Mouse (Mus musculus) forebrain, postnatal 0 days (tissue): ENCODE results near the gene Gm20379. TPM values are rescaled to one million over a fixed set of nuclear protein-coding genes. Genes with fewer than 3 reads are reported as not detected.

Experiments
- ATAC-seq: fragments of 200-750 bp; cut with Nextera tagmentation; 2 replicates; pipeline ENCODE4 v1.8.0; 2017; ENCODE audit warnings: mild to moderate bottlenecking, moderate library complexity
- DNase-seq: peaks from one replicate; pipeline ENCODE4 v3.0.0-alpha.2; 2015
- H3K27ac ChIP-seq: fragments of 300-500 bp; sonication (generic); 2 replicates; pipeline ENCODE4 v1.5.1; 2014; ENCODE audit warnings: low read depth, mild to moderate bottlenecking, antibody characterized with exemption, low read length, moderate library complexity, mixed read lengths
- H3K27me3 ChIP-seq: fragments of 300-500 bp; sonication (generic); 2 replicates; pipeline ENCODE4 v1.6.1; 2014; ENCODE audit warnings: mild to moderate bottlenecking, low read length, mixed read lengths; ENCODE audit not compliant: insufficient read depth
- H3K36me3 ChIP-seq: fragments of 300-500 bp; sonication (generic); 2 replicates; pipeline ENCODE4 v1.6.1; 2014; ENCODE audit warnings: mild to moderate bottlenecking, moderate library complexity; ENCODE audit not compliant: insufficient read depth
- H3K4me1 ChIP-seq: fragments of 300-500 bp; sonication (generic); 2 replicates; pipeline ENCODE4 v1.6.1; 2014; ENCODE audit warnings: antibody characterized with exemption; ENCODE audit not compliant: insufficient read depth
- H3K4me2 ChIP-seq: fragments of 300-500 bp; sonication (generic); 2 replicates; pipeline ENCODE4 v1.6.1; 2014; ENCODE audit warnings: low read depth, mild to moderate bottlenecking, moderate library complexity
- H3K4me3 ChIP-seq: fragments of 300-500 bp; sonication (generic); 2 replicates; pipeline ENCODE4 v1.5.1; 2014; ENCODE audit warnings: low read depth, low read length, mixed read lengths
- H3K9ac ChIP-seq: fragments of 300-500 bp; sonication (generic); 2 replicates; pipeline ENCODE4 v1.6.1; 2014; ENCODE audit warnings: mild to moderate bottlenecking
- H3K9me3 ChIP-seq: fragments of 300-500 bp; sonication (generic); 2 replicates; pipeline ENCODE4 v1.6.1; 2016; ENCODE audit warnings: low read length
- CTCF ChIP-seq: sonication (generic); IDR thresholded peaks from 2 replicates; pipeline ENCODE4 v1.5.1; 2016; ENCODE audit warnings: antibody characterized with exemption, control low read depth, low read depth
- WGBS: fragments of 180-500 bp; shearing (Covaris S2); extraction: QIAGEN DNeasy Blood & Tissue Kit; methylation state at CpG from one replicate; pipeline ENCODE4 v1.1.7; 2014; 5-methylcytosine and 5-hydroxymethylcytosine counted together
- polyA plus RNA-seq: library from polyadenylated mRNA; unstranded; fragments of >200 nt; fragmentation: Nextera tagmentation; extraction: Ambion mirVana; gene quantifications from 2 replicates; pipeline ENCODE4 v1.2.1, GENCODE M21; 2015
- total RNA-seq: library from RNA; depleted of rRNA; stranded (reverse); fragments of >200 nt; gene quantifications from 2 replicates; pipeline ENCODE4 v1.2.3, GENCODE M21; 2014

Gene Gm20379
- total and polyA plus RNA-seq, 2 experiments from 2014 or later: 0.25 TPM; not detected in 1

DNA sequence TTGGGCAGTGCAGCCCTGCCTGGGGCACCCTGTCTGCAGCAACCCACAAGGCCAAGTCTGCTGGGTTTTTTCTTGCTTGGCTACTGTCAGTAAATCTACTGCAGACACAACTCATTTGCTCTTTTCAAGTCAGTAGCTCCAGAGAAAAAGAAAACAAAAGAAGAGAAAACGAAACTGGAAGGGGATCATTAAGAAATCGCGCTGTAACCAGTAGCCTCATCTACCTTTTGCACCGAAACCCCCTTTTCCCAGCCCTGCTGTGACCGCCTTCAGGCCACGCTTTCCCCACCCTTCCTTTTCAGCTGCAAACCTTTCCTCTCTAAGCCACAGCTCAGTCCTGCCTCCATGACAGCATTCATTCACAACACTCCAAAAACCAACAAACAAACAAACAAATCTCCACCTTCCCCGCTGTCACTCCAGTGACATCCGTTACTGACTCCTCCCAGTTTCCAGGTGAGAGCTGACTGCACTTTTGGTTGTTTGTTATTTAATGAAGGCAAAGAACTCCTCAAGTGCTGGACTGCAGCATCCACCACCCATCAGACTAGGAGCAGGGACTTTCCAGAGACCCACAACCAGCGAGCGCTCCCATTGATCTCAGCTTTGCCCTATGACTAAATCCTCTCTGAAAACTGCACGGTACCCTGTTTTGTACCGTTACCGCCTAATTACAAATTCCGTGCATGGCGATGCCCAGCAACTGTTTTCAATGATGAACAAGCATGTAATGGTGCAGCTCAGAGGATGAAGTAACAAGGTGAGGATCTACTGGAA lies 26.5 kb downstream of the Gm20379 start:
- Histone ChIP-seq H3K4me3 (no peak overlapping the region), H3K9me3 (no peaks in the 10 kb centered on the region), H3K27ac (no peak overlapping the region), H3K4me2 (no peak overlapping the region), H3K36me3 (no peaks in the 10 kb centered on the region), H3K4me1 (no peaks in the 10 kb centered on the region), H3K9ac (no peak overlapping the region), H3K27me3 (no peaks in the 10 kb centered on the region)
- DNase-seq: no peak
- TF ChIP-seq CTCF: no peak
- no peak for ATAC-seq
- 80% methylated on average over 15 of the region's 15 CpGs for WGBS

DNA sequence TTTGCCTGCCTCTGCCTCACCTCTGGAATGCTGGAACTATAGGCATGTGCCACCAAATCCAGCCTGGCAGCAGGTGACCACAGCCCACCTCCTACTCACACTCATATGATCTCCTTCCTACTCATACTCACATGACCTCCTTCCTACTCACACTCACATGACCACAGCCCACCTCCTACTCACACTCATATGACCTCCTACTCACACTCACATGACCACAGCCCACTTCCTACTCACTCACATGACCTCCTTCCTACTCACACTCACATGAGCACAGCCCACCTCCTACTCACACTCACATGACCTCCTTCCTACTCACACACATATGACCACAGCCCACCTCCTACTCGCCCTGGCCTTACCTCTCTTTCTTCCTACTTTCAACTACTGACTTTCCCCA lies 31.1 kb downstream of the Gm20379 start:
- ATAC-seq (no peak), DNase-seq (no peak)
- Histone ChIP-seq H3K9me3 (no peaks in the 10 kb centered on the region), H3K4me2 (no peak overlapping the region), H3K4me1 (no peaks in the 10 kb centered on the region), H3K27ac (no peak overlapping the region), H3K27me3 (no peaks in the 10 kb centered on the region), H3K9ac (no peak overlapping the region), H3K4me3 (no peak overlapping the region), H3K36me3 (peaks cover 7% of the 10 kb centered on the region; the same call in 1 of the 2 replicates)
- no peak for TF ChIP-seq CTCF
- 100% methylated on average over 1 of the region's 1 CpGs for WGBS

DNA sequence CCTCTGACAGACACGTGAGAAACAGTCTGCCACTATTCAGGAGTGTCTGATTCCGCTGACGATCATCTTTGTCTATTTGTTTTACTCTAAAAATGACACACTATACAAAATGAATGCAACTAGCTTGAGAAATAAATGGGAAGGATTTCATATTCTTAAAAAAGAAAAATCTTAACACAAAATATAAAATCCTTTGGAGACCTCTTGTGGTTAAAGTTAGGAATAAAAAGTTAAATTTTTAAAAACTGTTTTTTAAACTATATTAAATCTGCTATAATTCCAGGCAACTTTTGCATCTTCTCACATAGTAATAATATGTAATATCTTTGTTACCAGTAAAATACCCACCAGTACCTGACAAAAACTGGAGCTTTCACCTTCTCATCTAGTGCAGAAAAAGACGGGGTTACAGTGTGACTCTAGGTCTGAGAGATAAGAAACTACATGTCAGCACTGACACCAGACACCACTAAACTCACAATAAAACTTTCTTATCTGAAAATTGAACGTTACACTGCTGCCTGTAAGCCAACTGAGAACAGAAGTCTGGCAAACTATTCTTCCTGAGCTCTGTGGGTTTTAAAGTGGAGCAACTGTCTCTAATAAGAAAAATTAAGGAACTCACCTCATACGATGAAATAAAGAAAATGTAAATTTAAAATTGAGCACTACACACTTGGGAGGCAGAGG lies 32.1 kb downstream of the Gm20379 start:
- peaks cover 7% of the 10 kb centered on the region; the same call in 1 of the 2 replicates for H3K36me3 ChIP-seq
- no peak overlapping the region for H3K27ac ChIP-seq
- TF ChIP-seq CTCF: peak; percentile 27
- H3K4me3 ChIP-seq: no peak overlapping the region
- WGBS: 74% methylated on average over 6 of the region's 6 CpGs
- DNase-seq (peak; percentile 53), ATAC-seq (peak; percentile 50)
- no peak overlapping the region for H3K4me2 ChIP-seq
- no peaks in the 10 kb centered on the region for H3K9me3 ChIP-seq
- no peaks in the 10 kb centered on the region for H3K27me3 ChIP-seq
- H3K9ac ChIP-seq: no peak overlapping the region
- no peaks in the 10 kb centered on the region for H3K4me1 ChIP-seq

DNA sequence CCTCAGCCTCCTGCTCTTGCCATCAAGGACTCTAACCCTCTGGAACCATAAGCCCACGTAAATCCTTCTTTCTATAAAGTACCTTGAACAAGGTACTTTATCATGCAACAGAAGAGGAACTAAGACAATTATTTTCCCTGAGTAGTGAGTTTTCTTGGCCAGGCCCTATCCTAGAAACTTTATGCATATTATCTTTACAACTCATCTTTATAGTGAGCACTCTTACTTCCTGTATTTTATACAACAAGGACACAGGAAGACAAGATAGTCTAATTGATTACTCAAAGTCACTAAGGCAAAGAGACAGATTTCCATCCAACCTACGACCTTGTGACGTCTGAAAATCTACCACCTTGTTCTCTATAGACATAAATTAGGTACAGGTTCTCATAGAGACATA lies 34.0 kb downstream of the Gm20379 start:
- WGBS: 93% methylated on average over 3 of the region's 3 CpGs
- Histone ChIP-seq H3K4me2 (no peak overlapping the region), H3K4me1 (no peaks in the 10 kb centered on the region), H3K27ac (no peak overlapping the region), H3K4me3 (no peak overlapping the region), H3K27me3 (no peaks in the 10 kb centered on the region), H3K9ac (no peak overlapping the region), H3K9me3 (no peaks in the 10 kb centered on the region), H3K36me3 (peaks cover 17% of the 10 kb centered on the region)
- no peak for DNase-seq
- no peak for TF ChIP-seq CTCF
- no peak for ATAC-seq

DNA sequence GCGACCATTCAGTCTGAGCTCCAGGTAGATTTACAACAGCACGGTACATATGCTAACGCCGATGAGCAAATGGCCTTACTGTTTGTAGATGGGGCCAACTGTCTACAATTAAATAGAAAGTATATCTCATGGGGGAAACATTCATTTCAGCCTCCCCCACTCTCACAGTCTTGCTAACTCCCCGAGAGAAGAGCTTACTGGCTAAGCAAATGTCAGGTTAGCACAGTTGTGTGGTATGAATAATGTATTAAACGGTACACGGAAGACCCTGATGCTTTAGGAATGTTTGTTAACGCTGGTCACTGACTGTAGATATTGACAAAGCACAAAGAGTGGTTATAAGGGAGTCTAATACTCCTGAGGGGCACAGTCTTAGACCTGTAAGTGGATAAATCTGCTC lies 38.3 kb downstream of the Gm20379 start:
- WGBS: 91% methylated on average over 8 of the region's 8 CpGs
- no peak for ATAC-seq

DNA sequence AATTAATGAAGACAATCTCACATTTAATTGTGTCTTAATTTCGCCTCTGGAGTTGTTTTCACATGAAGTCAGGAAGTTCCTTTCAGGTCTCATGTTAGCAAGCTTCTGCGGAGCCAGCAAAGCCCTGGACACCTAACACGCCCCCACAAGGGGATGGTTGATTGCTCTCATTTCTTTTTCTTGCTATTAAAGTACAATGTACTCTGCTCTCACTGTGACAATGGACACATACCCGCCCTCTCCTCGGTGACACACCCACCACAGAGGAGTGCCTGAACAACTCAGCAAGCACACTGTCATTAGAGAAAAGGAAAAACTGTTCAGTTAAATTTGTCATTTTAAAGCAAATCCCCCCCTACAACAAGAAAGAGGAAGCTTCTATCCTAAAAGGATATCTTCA lies 40.6 kb downstream of the Gm20379 start:
- no peak overlapping the region for H3K4me3 ChIP-seq
- H3K9ac ChIP-seq: no peak overlapping the region
- no peaks in the 10 kb centered on the region for H3K27me3 ChIP-seq
- H3K4me2 ChIP-seq: no peak overlapping the region
- H3K27ac ChIP-seq: no peak overlapping the region
- ATAC-seq (no peak), DNase-seq (no peak)
- no peaks in the 10 kb centered on the region for H3K9me3 ChIP-seq
- 79% methylated on average over 5 of the region's 5 CpGs for WGBS
- TF ChIP-seq CTCF: no peak
- no peaks in the 10 kb centered on the region for H3K4me1 ChIP-seq
- H3K36me3 ChIP-seq: peaks cover 24% of the 10 kb centered on the region

More for the DNA sequence above, 38.3 kb downstream of the Gm20379 start:
- no peaks in the 10 kb centered on the region for H3K27me3 ChIP-seq
- H3K9ac ChIP-seq: no peak overlapping the region
- no peaks in the 10 kb centered on the region for H3K9me3 ChIP-seq
- no peak overlapping the region for H3K27ac ChIP-seq
- no peaks in the 10 kb centered on the region for H3K4me1 ChIP-seq
- no peak for DNase-seq
- H3K4me3 ChIP-seq: no peak overlapping the region
- no peak overlapping the region for H3K4me2 ChIP-seq
- H3K36me3 ChIP-seq: peaks cover 27% of the 10 kb centered on the region
- no peak for TF ChIP-seq CTCF

DNA sequence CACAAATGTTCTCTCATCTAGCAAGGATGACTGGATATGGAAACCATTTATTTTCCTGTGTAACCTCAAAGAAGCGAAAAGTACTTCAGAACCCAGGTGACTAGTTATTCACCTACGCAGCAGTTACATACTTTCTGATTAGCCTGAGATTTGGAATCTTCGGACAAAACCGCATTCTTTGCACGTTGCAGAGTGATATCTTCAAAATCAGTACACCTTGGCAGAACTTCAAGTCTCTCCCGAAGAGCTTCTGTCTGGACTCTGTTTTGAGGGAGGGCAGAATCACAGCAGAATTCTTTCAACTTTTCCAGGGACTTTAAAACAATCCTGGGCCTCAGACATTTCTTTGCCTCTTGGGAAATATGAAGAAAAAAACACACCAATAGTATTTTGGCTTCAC lies 45.3 kb downstream of the Gm20379 start:
- no peak for TF ChIP-seq CTCF
- H3K9me3 ChIP-seq: no peaks in the 10 kb centered on the region
- 0 out of 2 replicates have a peak, but pooled peaks cover 3% of the 10 kb centered on the region for H3K4me1 ChIP-seq
- H3K27me3 ChIP-seq: no peaks in the 10 kb centered on the region
- WGBS: 94% methylated on average over 6 of the region's 6 CpGs
- no peak for ATAC-seq
- H3K27ac ChIP-seq: no peak overlapping the region
- H3K9ac ChIP-seq: no peak overlapping the region
- peaks cover 10% of the 10 kb centered on the region; the same call in 1 of the 2 replicates for H3K36me3 ChIP-seq
- no peak overlapping the region for H3K4me2 ChIP-seq
- no peak overlapping the region for H3K4me3 ChIP-seq
- DNase-seq: no peak
